Mouse (Mus musculus) spleen, adult 2 months (tissue): ENCODE data around the gene Ubap1l. TPM values are rescaled to one million over a fixed set of nuclear protein-coding genes. Genes with fewer than 3 reads are reported as not detected.

Source experiments
- DNase-seq, 2 experiments: peaks; one replicate each; pipeline versions ENCODE4 v3.0.0 to v3.0.0-alpha.2; 2012 to 2021; ENCODE audit warnings: low spot score in 2 of 2, low read depth in 1 of 2
- H3K27ac ChIP-seq: fragments of 200-500 bp; 2 replicates; pipeline ENCODE4 v1.5.1; 2012; ENCODE audit warnings: low read length, inconsistent platforms; ENCODE audit not compliant: insufficient read depth
- H3K27me3 ChIP-seq: fragments of 200-500 bp; 2 replicates; pipeline ENCODE4 v1.6.1; 2012; ENCODE audit warnings: mild to moderate bottlenecking, moderate library complexity, low read length, inconsistent platforms; ENCODE audit not compliant: control insufficient read depth, insufficient read depth
- H3K36me3 ChIP-seq: fragments of 200-500 bp; 2 replicates; pipeline ENCODE4 v1.6.1; 2012; ENCODE audit warnings: mild to moderate bottlenecking, low read length, inconsistent platforms; ENCODE audit not compliant: control insufficient read depth, insufficient read depth
- H3K4me1 ChIP-seq: fragments of 200-500 bp; 2 replicates; pipeline ENCODE4 v1.6.1; 2011; ENCODE audit warnings: inconsistent platforms; ENCODE audit not compliant: control insufficient read depth, insufficient read depth, insufficient read length
- H3K4me3 ChIP-seq: fragments of 200-500 bp; 2 replicates; pipeline ENCODE4 v1.5.1; 2011; ENCODE audit warnings: mild to moderate bottlenecking, inconsistent platforms; ENCODE audit not compliant: insufficient read depth, insufficient read length; ENCODE audit errors: extremely low read depth
- CTCF ChIP-seq: fragments of 200-500 bp; IDR thresholded peaks from 2 replicates; pipeline ENCODE4 v1.5.1; 2011; ENCODE audit warnings: mild to moderate bottlenecking, inconsistent platforms; ENCODE audit not compliant: insufficient read depth, insufficient read length, insufficient replicate concordance; ENCODE audit errors: extremely low read depth
- POLR2A ChIP-seq: fragments of 200-500 bp; IDR thresholded peaks from 2 replicates; pipeline ENCODE4 v1.6.1; 2011; ENCODE audit warnings: low read depth, low read length, inconsistent platforms
- whole genome bisulfite sequencing: fragments of 180-500 bp; shearing (Covaris S2); methylation state at CpG from one replicate; pipeline ENCODE4 v1.1.7; 2018; 5-methylcytosine and 5-hydroxymethylcytosine counted together
- polyA plus RNA-seq: library from polyadenylated mRNA; depleted of rRNA; stranded (reverse); fragments of >200 nt; gene quantifications from 2 replicates; pipeline ENCODE4 v1.2.3, GENCODE M21; 2012

Ubap1l gene
- polyA plus RNA-seq, 1 experiment = 0.54 TPM

DNA sequence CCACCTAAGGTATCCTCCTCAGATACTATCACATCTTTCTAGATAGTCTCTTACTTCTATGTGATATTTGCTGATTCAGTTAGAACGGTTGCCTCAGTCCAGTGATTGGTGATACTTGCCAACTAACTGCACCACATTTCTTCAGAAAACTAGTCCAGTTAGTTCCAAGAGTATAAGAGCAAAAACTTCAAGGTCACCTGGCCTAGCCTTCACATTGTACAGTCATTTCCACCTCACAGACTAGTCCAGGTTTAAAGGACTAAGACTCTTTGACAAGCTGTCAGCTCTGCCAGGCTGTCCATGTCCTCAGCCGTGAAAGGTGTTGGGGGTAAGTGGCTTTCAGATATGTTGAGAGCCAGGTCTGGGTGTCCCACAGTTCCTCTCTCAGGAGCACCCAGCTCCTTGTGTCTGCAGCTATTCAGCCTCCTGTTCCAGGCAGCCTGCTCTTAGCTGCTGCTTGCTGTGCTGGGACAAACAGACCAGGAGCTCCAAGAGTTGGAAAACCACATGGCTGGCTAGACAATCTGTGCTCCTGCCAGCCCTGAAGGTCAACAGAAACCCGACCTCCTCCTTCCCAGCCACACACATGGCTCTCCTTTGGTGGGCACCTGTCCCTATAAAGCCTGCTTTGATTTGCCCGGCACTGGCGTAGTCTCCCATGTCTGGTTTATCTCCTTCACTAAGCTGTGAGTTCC lies 13.8 kb downstream of the Ubap1l start:
- 91% methylated on average over 5 of the region's 5 CpGs for WGBS

DNA sequence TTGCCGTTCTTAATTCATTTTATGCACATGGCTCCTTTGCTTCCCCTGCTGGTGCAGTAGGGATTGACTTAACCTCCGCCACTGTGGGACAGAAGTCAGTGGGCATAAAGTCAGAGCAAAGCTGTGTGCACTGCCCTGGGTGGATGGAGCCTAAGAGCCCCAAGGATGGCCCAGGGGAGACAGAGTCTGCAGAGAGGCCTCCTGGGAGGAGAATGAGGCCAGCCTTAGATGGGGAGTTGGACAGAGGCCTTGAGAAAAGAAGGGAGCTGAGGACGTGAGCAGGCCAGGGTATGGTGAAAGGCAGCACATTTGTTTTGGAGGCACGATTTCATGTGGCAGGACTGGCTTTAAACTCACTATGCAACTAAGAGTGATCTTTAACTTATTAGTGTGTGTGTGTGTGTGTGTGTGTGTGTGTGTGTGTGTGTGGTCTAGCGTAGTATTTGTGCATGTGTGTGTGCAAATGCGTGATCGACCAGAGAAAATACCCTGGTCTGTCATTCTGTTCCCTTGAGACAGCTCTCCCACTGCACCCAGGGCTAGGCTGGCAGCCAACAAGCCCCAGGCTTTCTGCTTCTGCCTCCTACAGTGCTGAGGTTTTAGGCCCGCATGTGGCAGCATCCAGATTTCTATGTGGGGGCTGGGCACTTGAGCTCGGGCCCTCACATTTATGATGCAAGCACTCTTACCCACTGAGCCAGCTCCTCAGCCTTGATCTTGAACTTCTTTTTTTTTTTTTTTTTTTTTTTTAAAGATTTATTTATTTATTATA lies 14.5 kb downstream of the Ubap1l start:
- no peaks in the 10 kb centered on the region for H3K27me3 ChIP-seq
- H3K27ac ChIP-seq = no peak overlapping the region
- TF ChIP-seq CTCF (no peak), POLR2A (no peak)
- 85% methylated on average over 9 of the region's 9 CpGs for WGBS
- H3K4me3 ChIP-seq = no peak overlapping the region
- H3K4me1 ChIP-seq = no peaks in the 10 kb centered on the region
- DNase-seq = no peak
- H3K36me3 ChIP-seq = no peaks in the 10 kb centered on the region; the same call in 1 of the 2 replicates

More for the DNA sequence above, 13.8 kb downstream of the Ubap1l start:
- Histone ChIP-seq H3K27me3 (no peaks in the 10 kb centered on the region), H3K4me3 (no peak overlapping the region), H3K36me3 (no peaks in the 10 kb centered on the region; the same call in 1 of the 2 replicates), H3K4me1 (no peaks in the 10 kb centered on the region), H3K27ac (no peak overlapping the region)
- no peak for DNase-seq
- no peak for TF ChIP-seq POLR2A
- no peak for TF ChIP-seq CTCF

DNA sequence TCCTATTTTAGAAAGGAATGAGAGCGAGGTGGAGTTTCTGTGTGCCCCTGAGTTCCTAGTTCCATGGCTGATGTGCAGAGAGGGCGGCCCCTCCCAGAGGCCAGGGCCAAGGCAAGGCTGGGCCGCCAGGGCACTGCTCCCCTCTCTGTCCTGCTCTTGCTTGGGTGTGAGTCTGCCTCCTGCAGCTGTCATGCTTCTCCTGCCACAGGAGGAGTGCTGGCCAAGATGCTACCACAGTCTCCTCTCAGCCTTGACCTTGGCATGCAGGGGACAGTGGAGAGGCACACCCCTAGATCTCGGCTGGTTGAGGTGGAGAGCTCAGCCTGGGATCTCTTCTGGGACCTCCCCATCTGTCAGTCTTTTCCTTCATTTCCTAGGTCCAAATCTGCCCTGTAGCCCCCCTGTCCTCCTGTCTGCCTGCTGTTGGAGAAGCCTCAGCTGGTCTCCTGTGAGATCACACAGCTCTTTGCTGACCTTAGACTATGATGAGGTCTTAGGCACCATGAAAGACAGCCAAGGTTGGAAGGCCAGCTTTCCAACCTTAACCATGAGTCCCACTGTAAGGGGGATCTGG lies 20.3 kb downstream of the Ubap1l start:
- Histone ChIP-seq H3K27me3 (no peaks in the 10 kb centered on the region), H3K4me1 (no peaks in the 10 kb centered on the region), H3K27ac (no peak overlapping the region), H3K36me3 (no peaks in the 10 kb centered on the region), H3K4me3 (no peak overlapping the region)
- DNase-seq = no peak
- no peak for TF ChIP-seq POLR2A
- no peak for TF ChIP-seq CTCF
- WGBS = 85% methylated on average over 4 of the region's 4 CpGs

DNA sequence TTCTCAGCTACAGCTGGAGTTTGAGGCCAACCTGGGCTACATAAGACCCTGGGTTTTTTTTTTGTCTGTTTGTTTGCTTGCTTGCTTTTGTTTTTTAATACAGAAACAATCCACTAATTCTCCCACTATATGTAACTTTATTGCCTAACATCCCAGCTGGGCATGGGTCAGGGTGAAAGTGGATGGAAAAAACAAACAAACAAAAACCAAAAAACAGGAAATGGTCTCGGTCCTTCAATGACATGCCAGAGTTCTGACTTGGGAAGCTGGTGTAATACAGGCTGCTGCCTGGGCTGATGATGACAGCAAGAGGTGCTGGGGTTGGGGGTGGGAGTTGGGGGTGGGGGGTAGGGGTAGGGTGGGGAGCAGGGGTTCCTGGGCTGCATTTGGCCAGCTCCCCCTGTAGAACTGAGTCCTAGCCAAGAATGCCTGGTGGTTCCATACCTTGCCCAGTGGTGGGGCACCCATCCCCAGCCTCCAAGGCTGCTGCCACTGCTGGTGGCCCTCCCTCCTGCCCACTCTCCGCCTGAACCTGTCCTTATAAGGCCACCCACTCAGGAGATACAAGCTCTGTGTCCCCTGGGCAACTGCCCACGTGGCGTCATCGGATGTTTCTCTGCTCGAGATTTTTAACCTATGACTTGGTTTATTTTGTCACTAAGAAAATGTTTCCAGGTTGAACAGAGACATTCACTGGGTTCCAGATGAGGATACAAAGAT lies 21.4 kb downstream of the Ubap1l start:
- H3K27me3 ChIP-seq = no peaks in the 10 kb centered on the region
- 74% methylated on average over 6 of the region's 6 CpGs for WGBS
- no peaks in the 10 kb centered on the region for H3K36me3 ChIP-seq
- TF ChIP-seq POLR2A (no peak), CTCF (no peak)
- H3K4me1 ChIP-seq = no peaks in the 10 kb centered on the region
- H3K27ac ChIP-seq = no peak overlapping the region
- no peak overlapping the region for H3K4me3 ChIP-seq
- DNase-seq = no peak

DNA sequence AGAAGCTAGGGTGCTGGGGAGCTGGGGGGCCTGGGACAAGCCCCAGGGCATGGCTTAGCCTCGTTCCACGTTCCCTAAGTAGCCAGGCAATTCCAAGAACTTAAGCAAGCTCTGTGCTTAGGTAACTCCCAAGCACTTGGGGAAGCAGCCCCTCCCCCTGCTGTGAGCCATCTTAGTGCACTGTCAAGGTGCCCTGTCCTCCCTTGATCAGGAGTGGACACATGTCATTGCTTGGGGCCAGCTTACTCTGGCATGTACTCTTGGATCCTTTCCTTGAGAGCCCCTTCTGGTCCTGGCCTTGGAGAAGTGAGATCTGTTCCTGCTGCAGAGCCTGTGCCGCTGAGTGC lies 21.9 kb downstream of the Ubap1l start:
- no peak for DNase-seq
- TF ChIP-seq CTCF (no peak), POLR2A (no peak)
- no peaks in the 10 kb centered on the region for H3K4me1 ChIP-seq
- no peaks in the 10 kb centered on the region for H3K36me3 ChIP-seq
- H3K4me3 ChIP-seq = no peak overlapping the region
- H3K27ac ChIP-seq = no peak overlapping the region
- no peaks in the 10 kb centered on the region for H3K27me3 ChIP-seq
- WGBS = 77% methylated on average over 3 of the region's 3 CpGs

DNA sequence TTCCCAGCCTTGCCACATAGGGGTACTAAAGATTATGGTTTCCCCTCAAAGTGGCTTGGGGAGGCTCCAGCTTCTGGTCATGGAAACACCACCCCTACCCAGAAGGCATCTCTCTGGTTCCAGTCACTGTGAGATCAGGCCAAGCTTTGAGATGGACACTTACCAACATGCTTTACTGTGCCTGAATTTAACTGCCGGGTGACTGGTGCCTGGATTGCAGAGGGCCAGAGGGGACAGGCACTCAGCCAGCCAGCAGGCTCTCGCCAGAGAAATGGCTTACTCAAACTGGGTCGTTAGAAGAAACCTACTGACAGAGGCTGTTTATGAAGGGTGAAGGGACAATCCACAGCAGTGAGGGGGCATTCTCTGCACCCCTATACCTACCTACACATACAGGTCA lies 23.4 kb downstream of the Ubap1l start:
- H3K27ac ChIP-seq = no peak overlapping the region
- H3K36me3 ChIP-seq = no peaks in the 10 kb centered on the region
- DNase-seq = no peak
- 77% methylated on average over 3 of the region's 3 CpGs for WGBS
- TF ChIP-seq CTCF = no peak
- TF ChIP-seq POLR2A = no peak
- no peaks in the 10 kb centered on the region for H3K27me3 ChIP-seq
- H3K4me1 ChIP-seq = no peaks in the 10 kb centered on the region
- H3K4me3 ChIP-seq = no peak overlapping the region
